Mouse (Mus musculus) cerebellum, postnatal 36 days (tissue): ENCODE measurements around the gene Sh3bp1.

Source experiments
- DNase-seq, 2 experiments: peaks; one replicate each; pipeline ENCODE4 v3.0.0; 2021 to 2022; ENCODE audit warnings: mixed read lengths in 2 of 2

Sh3bp1 gene

GRCm38 (mm10) chr15:78899740-78900584 lies at the start of gene Sh3bp1:
Sh3bp1 (plus strand) TSS chr15:78899768.
- peak; percentile 39 to 50 for DNase-seq

DNA sequence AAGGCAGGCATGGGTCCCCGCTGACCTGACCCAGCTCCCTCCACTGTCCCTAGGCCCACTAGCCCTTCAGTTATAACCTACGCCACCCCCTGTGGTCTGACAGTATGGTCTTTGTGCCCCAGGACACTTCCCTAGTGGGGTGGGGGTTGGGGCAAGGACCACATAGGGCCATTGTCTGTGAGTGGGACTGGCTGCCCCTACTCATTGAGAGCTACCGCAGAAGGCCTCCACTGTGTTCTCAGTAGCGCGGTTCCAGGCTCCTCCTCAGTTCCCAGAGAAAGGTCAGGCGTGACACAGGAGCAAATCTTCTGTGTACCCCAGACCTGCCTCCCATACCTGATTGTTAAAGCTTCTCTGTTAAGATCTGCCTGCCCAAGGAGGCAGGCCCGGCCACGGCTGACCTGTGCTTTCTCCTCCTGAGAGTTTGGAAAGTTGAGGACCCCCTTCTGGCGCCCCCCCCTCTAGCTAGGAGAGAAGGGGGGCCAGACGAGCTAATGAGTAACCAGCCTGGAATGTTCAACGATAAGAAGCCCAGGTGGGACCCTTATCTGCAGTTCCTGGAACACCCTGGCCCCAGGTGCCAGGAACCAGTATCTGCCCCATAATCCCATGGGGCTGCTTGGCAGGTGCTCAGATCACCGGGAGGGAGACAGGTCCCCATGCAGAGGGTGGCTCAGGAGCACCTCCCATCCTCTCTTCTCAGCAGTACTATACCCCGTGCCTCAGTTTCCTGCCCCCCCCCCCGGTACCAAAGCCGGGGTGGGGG lies 49.3 kb upstream of the Sh3bp1 start:
- DNase-seq, result no peak

GRCm38 (mm10) chr15:78850944-78851343 lies 48.6 kb upstream of the Sh3bp1 start:
- no peak for DNase-seq

DNA sequence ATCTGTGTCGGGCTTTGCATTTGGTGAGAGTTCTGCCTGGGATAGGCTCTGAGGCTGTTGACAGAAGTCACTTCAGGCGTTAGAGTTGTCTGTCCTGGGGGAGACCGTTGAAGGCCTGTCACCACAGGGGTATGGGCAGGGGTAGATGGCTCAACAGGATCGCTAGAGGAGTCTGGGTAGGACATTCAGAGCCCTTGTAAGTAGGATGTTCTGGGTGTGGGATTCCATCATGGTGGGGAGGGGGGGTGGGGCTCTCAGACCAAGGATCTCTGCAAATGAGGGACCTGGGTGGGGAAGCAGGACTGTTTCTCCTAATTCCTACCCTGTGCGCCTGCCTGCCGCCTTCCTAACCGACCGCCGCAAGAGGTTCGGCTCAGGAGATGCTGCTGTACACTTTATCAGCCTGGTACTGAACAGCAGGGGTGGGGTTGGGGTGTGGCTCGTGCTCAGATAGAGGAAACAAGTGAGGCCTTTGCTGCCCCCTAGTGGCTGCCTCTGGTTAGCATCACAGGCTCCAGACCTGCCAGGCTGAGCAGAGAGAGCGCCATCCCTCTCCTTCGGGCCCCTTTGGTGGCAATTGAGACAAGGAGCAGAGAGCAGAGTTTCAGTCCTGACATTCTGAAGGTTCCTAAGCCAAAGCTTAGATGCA lies 47.9 kb upstream of the Sh3bp1 start:
- DNase-seq, result peak; percentile 94 to 96

GRCm38 (mm10) chr15:78855303-78855965 lies 44.1 kb upstream of the Sh3bp1 start, which contains the start of gene Lgals2:
Lgals2 (minus strand) TSS chr15:78855529.
- no peak for DNase-seq

GRCm38 (mm10) chr15:78857009-78857408 lies 42.6 kb upstream of the Sh3bp1 start:
- DNase-seq, result peak; percentile 48 to 62

DNA sequence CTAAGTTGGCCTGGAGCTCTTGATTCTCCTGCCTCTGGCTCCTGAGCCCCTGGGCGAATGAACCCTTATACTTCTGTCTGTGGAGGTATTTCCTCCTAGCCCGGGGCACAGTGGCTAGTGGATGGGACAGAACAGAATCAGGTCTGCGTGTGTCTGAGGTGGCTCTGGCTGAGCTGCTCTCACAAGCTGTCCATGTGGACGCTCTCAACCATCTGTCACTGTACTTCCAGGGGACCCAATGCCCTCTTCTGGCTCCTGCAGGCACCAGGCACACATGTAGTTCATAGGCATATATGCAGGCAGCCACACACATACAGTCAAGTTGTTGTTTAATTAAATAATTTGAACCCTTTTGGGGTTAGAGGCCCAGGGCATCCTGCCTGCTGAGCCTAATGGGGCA lies 40.3 kb upstream of the Sh3bp1 start:
- DNase-seq, result peak; percentile 65 to 72

- no peak for DNase-seq
These were observed 39.9 kb upstream of the Sh3bp1 start for GRCm38 (mm10) chr15:78859714-78860113.

DNA sequence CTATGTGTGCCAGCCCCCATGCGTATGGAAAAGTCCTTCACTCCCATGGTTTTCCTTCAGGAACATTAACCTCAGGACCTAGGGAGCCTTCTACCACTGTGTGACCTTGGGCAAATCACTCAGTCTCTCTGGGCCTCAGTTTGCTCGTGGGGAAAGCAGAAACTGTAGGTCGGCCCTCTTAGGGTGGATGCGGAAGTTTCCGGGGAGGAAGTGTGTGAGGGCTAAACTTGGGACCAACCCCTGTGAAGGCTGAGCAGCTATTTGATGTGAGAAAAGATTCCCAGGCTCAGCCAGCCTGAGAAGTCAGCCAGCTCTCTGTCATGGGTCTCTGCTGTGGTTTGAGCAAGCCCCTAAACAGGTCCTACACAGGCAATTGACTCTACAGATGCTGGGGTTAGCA lies 37.3 kb upstream of the Sh3bp1 start:
- no peak for DNase-seq

DNA sequence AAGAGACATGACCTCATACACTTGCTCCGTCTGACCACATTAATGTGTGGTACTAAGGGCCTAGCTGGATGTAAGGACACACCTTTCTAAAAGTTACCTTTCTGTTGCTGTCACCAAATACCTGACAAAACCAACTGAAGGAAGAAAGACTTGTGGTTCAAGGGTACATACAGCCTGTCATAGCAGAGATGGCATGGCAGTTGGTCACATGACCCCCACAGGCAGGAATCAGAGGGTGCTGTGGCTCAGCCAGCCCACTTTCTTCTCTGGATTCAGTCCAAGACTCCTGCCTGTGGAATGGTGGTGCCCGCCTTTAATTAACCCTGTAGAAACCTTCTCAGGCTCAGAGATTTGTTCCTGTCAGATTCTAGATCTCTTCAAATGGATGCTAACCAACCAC lies 36.4 kb upstream of the Sh3bp1 start:
- DNase-seq, result no peak

DNA sequence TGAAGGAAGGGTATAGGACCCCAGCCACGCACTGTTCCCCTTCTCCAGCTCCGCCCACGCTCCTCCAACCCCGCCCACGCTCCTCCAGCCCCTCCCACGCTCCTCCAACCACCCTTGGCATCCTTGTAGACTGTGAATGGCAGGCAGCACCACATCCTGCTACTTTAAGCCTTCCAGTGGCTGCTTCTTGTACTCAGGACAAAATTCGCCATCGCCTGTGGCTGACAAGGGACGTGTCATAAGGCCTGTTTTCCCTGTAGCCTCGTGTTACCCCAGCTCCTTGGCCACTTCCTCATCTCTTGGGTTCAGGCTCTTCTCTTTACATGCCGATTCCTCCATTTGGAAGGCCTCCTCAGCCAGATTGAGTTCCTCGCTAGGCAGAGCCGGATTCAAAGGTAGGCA lies 35.7 kb upstream of the Sh3bp1 start:
- no peak for DNase-seq

- DNase-seq, result no peak
These were observed 31.2 kb upstream of the Sh3bp1 start for GRCm38 (mm10) chr15:78868398-78868797.

GRCm38 (mm10) chr15:78868826-78869233 lies 30.7 kb upstream of the Sh3bp1 start:
- no peak for DNase-seq

GRCm38 (mm10) chr15:78869775-78870174 lies 29.8 kb upstream of the Sh3bp1 start:
- DNase-seq, result peak; percentile 57 to 65

- no peak for DNase-seq
These were observed 27.5 kb upstream of the Sh3bp1 start for GRCm38 (mm10) chr15:78872021-78872608.

DNA sequence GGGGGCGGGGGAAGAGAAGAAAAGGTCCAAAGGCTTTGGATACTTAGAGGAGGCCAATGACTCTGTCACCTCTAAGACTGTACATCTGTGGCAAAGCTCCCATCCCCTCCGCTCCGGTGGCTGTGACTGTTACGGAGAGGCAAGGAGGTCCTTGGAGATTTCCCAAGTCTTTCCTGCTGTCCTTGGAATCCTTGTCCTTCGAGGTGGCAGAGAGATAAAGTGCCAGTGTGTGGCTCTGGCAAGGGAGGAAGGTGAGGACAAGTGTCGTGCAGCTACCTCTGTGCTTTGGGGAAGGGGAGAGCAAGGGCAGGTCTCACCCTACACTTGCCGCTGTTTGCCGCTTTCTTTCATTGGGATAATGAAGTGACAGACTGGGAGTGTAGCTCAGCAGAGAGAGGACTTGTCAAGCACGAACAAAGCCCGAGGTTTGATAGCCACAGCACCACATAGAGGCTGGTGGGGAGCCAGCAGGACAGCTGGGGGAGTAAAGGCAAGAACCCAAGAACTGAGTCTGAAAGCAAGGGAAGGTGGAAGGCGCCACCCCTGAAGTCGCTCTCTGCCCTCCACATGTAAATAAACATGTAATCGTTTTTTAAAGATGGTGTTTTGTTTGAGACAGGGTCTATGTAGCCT lies 25.6 kb upstream of the Sh3bp1 start:
- DNase-seq, result no peak

DNA sequence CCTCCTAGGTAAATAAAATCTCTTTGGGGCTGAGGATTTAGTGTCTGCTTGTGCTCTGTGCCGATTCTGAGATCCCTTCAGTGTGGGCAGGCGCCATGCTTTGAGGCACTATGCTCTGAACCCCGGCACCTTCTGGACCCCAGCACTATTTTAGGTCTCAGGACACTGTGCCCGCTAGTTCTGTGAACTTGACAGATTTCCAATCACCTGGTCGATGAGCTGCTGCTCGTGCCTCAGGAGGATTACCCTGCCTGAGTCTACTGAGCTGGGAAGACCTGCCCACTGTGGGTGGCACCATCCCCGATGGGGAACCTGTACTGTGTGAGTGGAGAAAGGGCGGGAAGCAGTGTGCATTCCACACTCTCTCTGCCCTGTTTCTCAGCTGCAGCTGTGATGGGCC lies 24.6 kb upstream of the Sh3bp1 start:
- DNase-seq, result no peak

GRCm38 (mm10) chr15:78875537-78875936 lies 24.0 kb upstream of the Sh3bp1 start:
- DNase-seq, result no peak

DNA sequence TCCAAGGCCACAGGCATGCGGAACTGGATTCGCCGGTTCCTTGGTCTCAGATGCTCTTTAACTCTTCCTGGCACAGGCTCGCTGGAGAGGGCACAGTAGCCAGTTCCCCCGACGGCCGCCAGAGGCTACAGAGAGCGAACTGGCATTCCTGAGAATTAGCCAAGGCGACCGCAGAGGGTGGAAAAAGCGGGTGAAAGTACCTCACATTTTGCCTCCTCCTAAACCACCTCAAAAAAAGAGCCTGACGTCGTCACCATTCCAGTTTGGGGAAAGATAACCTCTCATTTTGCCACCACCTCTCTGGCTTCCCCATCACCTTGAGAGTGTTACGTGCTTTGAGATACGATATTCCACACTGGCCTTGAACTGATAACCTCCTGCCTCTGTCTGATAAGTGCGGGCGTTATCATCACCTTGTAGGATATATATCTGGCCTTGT lies 23.3 kb upstream of the Sh3bp1 start:
- DNase-seq, result peak; percentile 83 to 84

DNA sequence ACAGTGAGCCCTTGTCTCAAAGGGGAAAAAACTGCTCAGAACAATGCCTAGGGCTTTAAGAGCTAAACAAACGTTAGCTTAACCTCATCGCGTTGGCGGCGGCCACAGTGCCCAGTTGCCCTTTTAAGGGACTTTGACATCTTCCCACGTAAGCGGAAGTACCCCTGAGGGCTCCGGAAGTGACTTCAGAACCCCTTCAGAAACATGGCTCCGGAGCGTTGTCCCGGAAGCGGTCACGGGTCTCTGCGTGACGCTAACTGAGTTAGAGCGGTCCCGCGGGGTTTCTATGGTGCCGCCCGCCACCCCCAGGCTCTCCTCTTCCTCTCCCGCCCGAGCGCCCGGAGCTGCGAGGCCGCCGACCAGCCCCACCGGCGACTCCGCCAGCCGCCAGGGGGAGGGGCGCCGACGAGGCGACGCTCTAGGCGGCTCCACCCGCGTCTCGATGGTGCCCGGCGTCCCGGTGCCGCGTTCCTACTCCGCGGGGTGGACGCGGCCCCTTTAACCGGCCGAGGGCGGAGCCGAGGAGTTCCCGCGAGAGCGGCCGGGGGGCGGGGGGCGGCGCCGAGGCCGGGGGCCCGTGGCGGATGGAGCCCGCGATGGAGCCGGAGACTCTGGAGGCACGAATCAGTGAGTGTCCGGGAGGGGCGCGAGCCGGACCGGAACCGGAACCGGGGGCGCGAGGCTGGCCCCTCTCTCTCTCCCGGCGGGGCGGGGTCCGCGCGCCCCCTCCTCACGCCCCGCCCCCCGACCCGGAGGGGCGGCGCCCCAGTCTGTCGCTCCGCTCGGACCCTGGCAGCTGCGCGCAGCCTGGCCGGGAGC lies 22.4 kb upstream of the Sh3bp1 start, which contains the start of gene Gga1:
Gga1 (plus strand) TSS at position 200 of the 819 bp plus-strand sequence.
- peak; percentile 90 to 95 for DNase-seq
